Mouse (Mus musculus): ENCODE measurements at regions not wholly inside any gene's neighbourhood (a gene's known extent, or its start where the extent isn't known, plus 50 kb on each side); places are given as distances from the start of the nearest gene placed in this dataset.

GRCm38 (mm10) chr12:26244701-26245100 lies 170.4 kb downstream of the Rnf144a start:
- no peak for DNase-seq (ENCODE audit: low spot score in 2 of 2)

DNA sequence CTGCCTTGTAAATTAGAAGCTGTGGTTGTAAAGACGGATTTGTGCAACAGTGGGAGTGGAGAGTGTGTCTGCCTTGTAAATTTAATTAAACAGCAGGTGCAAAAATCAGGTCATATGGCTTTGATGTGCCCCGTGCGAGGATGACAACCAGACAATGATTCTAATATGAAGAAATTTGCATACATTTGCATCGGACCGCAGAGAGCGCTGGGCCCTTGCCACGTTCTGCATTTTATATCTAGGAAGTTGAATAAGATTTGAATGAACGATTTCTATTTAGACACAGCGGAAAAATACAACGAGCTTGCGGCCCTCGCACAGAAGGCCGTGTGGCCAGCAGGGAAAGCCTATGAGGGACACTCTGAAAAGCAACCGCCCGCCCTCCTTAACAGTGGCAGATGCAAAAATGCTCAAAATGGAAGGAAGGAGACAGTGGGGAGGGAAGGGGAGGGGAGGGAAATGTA lies 187.5 kb downstream of the Rnf144a start:
- DNase-seq (ENCODE audit: low spot score in 2 of 2), result no peak

DNA sequence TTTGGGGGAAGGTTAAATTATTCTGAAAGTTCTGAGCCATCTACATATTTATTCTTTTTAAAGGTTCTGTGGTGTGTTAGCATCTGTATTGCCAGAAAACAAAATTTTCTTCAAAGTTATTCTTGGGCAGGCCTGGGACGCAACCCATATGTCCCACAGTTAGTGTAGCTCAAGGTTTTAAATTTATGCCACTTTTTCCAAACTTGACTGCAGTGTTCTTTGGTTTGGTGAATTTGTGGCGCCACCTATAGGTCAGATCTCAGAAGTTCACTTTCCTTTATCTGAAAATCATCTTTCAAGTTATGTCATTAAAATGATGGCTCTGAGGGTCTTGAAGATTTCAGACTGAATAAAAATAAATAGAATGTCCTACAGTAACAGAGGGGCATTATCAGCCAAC lies 188.7 kb downstream of the Rnf144a start:
- no peak for DNase-seq (ENCODE audit: low spot score in 2 of 2)

DNA sequence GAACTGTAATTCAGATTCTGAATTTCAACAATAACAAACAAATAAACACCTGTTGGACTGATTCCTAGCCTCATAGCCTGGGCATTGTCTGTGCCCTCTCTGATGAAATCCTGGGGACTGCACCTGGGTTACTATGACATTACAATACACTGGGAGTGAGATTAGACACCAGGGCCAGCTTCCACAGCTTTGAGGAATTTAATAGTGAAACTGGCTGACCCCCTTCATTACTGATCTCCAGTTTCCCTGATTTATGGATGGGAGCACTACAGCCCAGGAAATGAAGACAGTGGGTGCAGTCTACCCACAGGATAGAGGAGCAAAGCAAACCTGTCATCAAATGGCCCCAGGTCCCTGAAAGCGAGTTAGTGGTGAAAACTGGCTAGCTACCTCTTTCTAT lies 202.6 kb downstream of the Rnf144a start:
- no peak for DNase-seq (ENCODE audit: low spot score in 2 of 2)

DNA sequence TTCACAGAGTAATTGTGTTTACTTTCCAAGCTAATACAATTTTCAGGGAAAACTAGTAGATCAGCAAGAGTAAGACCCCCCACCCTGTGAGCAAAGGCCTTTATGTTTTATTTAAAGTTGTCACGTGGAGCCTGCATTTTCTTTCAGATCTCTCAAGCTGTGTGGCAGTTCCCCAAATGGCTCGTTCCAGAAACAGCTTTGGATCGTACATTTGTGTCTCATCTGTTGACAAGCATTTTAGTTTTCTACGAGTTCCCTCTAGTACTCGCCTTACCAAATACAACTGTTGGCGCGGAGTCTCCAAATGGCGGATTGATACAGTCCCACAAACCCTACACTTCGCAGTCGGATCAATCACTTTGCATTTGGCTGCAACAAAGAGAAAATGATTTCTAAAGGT lies 203.6 kb downstream of the Rnf144a start:
- DNase-seq (ENCODE audit: low spot score in 2 of 2), result no peak

DNA sequence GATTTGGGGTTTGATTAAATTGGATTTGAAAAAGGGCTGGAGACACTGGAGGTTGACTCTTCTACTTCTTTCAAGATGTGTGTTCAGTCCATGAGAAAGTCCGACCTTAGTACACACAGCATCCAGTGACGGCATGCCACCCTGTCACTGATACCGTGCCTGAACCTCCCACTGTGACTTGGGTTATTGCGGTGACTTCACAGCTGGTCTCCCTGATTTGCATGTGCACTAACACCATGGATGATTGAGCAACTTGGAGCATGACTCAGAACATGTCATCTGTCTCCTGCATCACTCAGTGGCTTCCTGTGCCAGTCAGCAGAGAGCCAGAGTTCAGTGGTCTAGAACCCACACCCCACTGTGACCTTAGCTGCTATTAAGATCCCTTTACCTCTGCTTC lies 208.3 kb downstream of the Rnf144a start:
- DNase-seq (ENCODE audit: low spot score in 2 of 2), result no peak

DNA sequence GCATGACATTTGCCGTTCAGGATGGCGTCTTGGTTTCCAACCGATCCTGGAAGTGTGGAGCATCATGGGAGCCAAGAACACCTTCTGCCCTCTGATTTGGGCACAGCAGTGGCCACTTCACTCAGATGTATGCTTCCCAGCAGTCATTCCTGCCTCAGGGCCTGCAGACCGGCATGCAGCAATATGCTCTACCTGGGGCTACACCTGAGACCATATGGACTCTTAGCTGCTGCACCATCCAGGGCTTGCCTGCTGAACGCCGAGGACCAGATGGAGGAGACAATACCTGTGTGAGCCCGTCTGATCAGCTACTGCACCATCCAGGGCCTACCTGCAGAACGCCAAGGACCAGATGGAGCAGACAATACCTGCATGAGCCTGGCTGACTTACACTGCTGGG lies 209.0 kb downstream of the Rnf144a start:
- no peak for DNase-seq (ENCODE audit: low spot score in 2 of 2)

GRCm38 (mm10) chr12:26191982-26192576 lies 223.0 kb downstream of the Rnf144a start:
- DNase-seq (ENCODE audit: low spot score in 2 of 2), result no peak

DNA sequence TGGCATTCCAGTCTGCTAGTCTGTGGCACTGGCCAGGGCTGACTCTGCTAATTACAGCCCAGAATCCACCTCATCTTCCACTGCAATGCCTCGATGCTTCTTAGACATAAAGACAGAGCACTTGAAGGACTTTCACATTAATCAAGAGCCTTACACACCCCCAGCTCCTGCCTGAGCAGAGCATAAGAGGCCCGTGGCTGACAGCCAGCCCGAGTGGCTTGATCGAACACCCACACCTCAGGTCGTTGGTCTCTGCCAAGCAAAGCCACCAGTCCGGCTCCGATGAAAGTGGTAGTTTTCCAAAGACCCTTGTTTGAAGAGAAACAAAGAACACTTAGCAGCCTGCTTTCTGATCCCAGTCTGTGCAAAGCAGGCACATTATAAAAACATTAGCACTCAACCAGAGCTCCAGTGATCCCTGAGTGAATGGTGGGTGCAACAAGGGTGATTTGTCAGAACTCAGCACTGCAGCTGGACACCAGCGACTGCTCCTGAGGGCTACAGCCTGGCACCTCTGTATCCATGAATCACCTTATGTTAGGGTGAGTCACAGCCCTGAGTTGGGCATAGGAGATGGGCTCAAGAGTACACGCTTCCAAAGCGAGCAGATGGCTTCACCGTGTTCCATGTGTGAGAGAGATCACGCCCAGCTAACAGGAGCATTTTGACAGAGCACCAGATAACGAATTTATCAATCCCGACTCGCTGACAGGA lies 223.6 kb downstream of the Rnf144a start:
- DNase-seq (ENCODE audit: low spot score in 2 of 2), result no peak

DNA sequence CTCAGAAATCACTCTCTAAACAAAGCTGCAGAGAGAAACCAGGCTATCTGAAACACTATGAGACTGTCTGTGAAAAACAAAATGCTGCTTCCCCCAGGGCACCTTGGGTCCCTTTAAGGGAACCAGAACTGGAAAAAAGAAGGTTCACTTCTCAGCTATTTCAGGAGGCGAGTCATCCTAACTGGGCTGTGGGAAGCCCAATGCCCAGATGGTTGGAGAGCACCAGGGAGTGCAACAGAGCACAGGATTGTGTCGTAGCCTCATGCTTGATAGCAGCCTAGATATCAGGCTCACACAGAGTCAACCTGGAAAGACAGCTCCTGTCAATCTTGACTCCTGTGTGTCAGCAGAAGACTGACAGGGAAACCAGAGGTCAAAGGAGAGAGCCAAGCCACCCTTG lies 226.1 kb downstream of the Rnf144a start:
- DNase-seq (ENCODE audit: low spot score in 2 of 2), result no peak

DNA sequence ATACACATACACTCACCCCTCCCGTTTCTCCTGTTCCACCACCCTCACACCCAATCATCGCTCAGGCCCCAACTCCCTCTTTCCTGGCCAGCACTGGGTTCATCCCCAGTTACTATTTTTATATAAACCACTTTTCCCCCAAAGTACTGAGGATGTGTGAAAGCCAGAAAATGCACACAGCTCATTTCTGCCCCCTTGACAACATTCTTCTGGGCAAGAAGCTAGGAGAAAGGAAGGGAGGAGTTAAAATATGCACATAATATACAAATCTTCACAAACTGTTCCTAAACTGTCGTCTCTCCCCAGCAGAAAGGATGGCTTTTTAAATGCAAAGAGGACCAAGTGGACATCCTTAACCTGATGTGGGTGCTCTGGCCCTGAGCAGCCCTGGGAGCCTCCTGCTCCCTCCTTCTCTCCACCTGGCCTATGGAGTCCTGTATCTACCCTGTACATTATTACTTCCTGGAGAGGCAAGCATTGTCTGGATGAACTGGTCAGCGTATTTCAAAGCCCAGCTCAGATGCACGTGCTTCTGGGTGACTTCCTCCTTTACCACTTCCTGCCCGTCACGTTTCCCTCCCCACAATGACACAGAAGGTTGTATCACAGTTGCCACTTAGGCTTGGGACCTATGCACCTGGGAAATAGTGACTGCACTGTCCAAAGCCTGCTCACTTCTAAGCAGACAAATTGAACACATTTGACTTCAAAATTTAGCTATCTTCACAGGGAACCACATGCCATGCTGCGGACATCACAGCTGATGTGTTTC lies 227.8 kb downstream of the Rnf144a start:
- no peak for DNase-seq (ENCODE audit: low spot score in 2 of 2)

- DNase-seq (ENCODE audit: low spot score in 2 of 2), result peak in 1 of 2 experiments; percentile 14
Measured at GRCm38 (mm10) chr12:26184701-26185460, 230.2 kb downstream of the Rnf144a start.

GRCm38 (mm10) chr12:26183021-26183420 lies 232.0 kb downstream of the Rnf144a start:
- no peak for DNase-seq (ENCODE audit: low spot score in 2 of 2)

GRCm38 (mm10) chr12:26180846-26181245 lies 234.2 kb downstream of the Rnf144a start:
- DNase-seq (ENCODE audit: low spot score in 2 of 2), result no peak

DNA sequence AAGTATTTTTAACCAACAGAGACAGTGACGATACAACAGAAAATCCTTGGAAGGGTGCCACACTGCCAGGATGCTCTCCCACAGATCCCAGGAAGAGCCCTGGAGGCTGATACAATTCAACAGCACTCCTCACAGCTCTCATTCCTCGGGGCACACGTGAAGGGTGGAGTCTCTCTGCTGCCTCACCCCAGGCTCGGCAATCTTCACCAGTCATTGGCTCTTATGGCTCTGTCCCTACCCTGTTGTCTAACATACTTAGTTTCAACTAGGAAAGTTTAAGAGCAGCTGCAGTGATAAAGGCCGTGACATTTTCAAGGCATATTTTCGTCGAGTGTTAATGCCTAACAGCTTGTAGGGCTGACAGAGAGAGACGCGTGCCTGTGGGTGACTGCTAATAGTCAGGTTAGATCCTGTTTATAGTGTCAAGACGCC lies 238.8 kb downstream of the Rnf144a start:
- DNase-seq (ENCODE audit: low spot score in 2 of 2), result no peak

- no peak for DNase-seq (ENCODE audit: low spot score in 2 of 2)
Measured at GRCm38 (mm10) chr12:26163416-26163815, 251.6 kb downstream of the Rnf144a start.

- DNase-seq (ENCODE audit: low spot score in 2 of 2), result no peak
Measured at GRCm38 (mm10) chr12:26160861-26161615, 254.0 kb downstream of the Rnf144a start.

DNA sequence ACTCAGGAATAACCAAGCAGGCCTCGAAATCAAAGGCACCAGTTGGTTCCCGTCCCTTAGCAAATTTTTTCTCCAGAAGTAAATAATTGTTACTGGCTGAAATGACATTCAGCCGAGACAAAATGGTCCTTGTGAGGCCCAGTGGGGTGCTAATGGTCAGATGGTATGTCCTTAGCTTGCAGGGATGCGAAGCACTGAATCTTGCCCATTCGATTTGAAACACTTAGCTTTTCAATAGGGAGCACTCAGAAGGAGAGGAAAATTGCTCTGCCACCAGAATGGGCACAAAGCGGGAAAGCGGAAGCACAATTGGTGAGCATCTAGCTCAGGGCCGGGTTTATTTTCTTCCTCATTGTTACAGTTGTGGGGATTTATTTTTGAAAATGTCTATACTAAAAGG lies 262.1 kb downstream of the Rnf144a start:
- DNase-seq (ENCODE audit: low spot score in 2 of 2), result no peak

GRCm38 (mm10) chr12:26146336-26146735 lies 268.7 kb downstream of the Rnf144a start:
- DNase-seq (ENCODE audit: low spot score in 2 of 2), result no peak

DNA sequence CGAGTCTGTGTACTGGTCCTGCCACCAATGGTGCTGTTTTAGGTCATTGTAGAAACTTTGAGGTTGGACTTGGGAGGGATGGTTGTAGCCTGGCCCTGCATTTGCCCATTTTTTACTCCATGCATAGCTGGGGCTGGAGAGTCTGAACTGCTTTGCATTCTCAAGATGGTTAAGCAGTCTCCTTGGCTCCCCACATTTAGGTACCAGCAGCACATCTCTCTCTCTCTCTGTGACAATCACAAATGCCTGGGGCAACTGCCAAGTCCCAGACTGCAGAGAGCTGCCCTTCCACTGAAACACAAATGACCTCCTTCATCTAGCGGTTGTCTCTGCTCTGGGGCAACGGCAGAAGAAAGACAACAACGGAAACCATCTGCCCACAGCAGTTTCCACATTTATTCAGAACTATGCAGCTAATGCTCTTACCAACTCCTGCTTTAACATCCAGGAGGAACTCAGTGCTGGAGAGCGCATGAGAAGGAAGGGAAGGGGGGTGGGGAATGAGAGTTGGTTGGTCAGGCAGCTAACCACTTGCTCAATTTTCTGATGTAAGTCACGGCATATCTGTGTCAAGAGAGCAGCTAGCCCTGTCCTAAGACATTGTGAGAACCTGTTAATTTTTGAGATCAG lies 269.9 kb downstream of the Rnf144a start:
- DNase-seq (ENCODE audit: low spot score in 2 of 2), result no peak

- DNase-seq (ENCODE audit: low spot score in 2 of 2), result no peak
Measured at GRCm38 (mm10) chr12:26144616-26145015, 270.4 kb downstream of the Rnf144a start.
